Mouse (Mus musculus): ENCODE measurements around the gene Rbfox1.

Rbfox1 gene

GRCm38 (mm10) chr16:5992045-5993011 lies 107.2 kb downstream of the Rbfox1 start:
- intact Hi-C loops (cut with DNase I), result no loop called here

GRCm38 (mm10) chr16:5997136-5997535 lies 112.0 kb downstream of the Rbfox1 start:
- intact Hi-C loops (cut with DNase I), result no loop called here

GRCm38 (mm10) chr16:5997651-5998050 lies 112.5 kb downstream of the Rbfox1 start:
- intact Hi-C loops (cut with DNase I), result no loop called here

GRCm38 (mm10) chr16:6000016-6000415 lies 114.9 kb downstream of the Rbfox1 start:
- intact Hi-C loops (cut with DNase I), result no loop called here

- intact Hi-C loops (cut with DNase I), result no loop called here
Measured at GRCm38 (mm10) chr16:6006996-6007395, 121.8 kb downstream of the Rbfox1 start.

- intact Hi-C loops (cut with DNase I), result no loop called here
Measured at GRCm38 (mm10) chr16:6012853-6013252, 127.7 kb downstream of the Rbfox1 start.

- intact Hi-C loops (cut with DNase I), result loop anchor here (5.0 kb wide), 2 partner anchors 136 to 546 kb away; no protein-coding TSS in a partner anchor
Measured at GRCm38 (mm10) chr16:6018639-6019038, 133.5 kb downstream of the Rbfox1 start.

- intact Hi-C loops (cut with DNase I), result loop anchor here (5.0 kb wide), 2 partner anchors 137 to 547 kb away; no protein-coding TSS in a partner anchor
Measured at GRCm38 (mm10) chr16:6019361-6019760, 134.2 kb downstream of the Rbfox1 start.

GRCm38 (mm10) chr16:6031280-6031679 lies 146.1 kb downstream of the Rbfox1 start:
- intact Hi-C loops (cut with DNase I), result no loop called here

- intact Hi-C loops (cut with DNase I), result no loop called here
Measured at GRCm38 (mm10) chr16:6032563-6032962, 147.4 kb downstream of the Rbfox1 start.

- intact Hi-C loops (cut with DNase I), result no loop called here
Measured at GRCm38 (mm10) chr16:6034876-6035275, 149.7 kb downstream of the Rbfox1 start.

GRCm38 (mm10) chr16:6037009-6037408 lies 151.9 kb downstream of the Rbfox1 start:
- intact Hi-C loops (cut with DNase I), result no loop called here

GRCm38 (mm10) chr16:6042766-6043165 lies 157.6 kb downstream of the Rbfox1 start:
- intact Hi-C loops (cut with DNase I), result no loop called here

GRCm38 (mm10) chr16:6048601-6049000 lies 163.4 kb downstream of the Rbfox1 start:
- intact Hi-C loops (cut with DNase I), result no loop called here

- intact Hi-C loops (cut with DNase I), result no loop called here
Measured at GRCm38 (mm10) chr16:6062495-6062894, 177.3 kb downstream of the Rbfox1 start.

GRCm38 (mm10) chr16:6065481-6065880 lies 180.3 kb downstream of the Rbfox1 start:
- intact Hi-C loops (cut with DNase I), result no loop called here

- intact Hi-C loops (cut with DNase I), result no loop called here
Measured at GRCm38 (mm10) chr16:6075442-6076050, 190.4 kb downstream of the Rbfox1 start.

- intact Hi-C loops (cut with DNase I), result no loop called here
Measured at GRCm38 (mm10) chr16:6079017-6079416, 193.9 kb downstream of the Rbfox1 start.

GRCm38 (mm10) chr16:6084701-6085365 lies 199.7 kb downstream of the Rbfox1 start:
- intact Hi-C loops (cut with DNase I), result no loop called here

GRCm38 (mm10) chr16:6086200-6086599 lies 201.0 kb downstream of the Rbfox1 start:
- intact Hi-C loops (cut with DNase I), result no loop called here

- intact Hi-C loops (cut with DNase I), result no loop called here
Measured at GRCm38 (mm10) chr16:6091326-6092123, 206.4 kb downstream of the Rbfox1 start.

Measured in adrenal gland (tissue).